Mouse (Mus musculus) cerebellum, adult 18-20 months (tissue): ENCODE data around the gene Chrne.
"Not testable (repeated sequence)": the region's sequence is repeated elsewhere in the genome, so short reads cannot be mapped to it uniquely, and the experiment has no call there.

Experiments
- DNase-seq, 2 experiments: peaks; one replicate each; pipeline ENCODE4 v3.0.0; 2021

Chrne gene

DNA sequence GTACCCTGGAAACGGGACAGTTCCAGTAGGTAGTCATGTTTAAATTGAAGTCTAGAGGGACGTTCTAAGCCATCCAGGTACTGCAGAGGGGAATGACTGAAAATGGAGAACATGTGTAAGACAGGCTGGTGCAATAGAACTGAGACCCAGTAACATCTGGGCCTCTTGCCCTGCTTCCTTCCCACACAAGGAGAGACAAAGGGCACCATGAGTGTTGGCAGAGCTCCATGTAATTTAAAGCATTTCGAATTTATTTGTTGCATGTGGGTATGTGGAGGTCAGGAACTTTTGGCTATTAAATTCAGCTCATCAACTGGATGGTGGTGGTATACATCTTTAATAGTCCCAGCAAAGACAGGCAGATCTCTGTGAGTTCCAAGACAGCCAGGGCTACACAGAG is 36.8 kb downstream of the Chrne start:
- no peak for DNase-seq

DNA sequence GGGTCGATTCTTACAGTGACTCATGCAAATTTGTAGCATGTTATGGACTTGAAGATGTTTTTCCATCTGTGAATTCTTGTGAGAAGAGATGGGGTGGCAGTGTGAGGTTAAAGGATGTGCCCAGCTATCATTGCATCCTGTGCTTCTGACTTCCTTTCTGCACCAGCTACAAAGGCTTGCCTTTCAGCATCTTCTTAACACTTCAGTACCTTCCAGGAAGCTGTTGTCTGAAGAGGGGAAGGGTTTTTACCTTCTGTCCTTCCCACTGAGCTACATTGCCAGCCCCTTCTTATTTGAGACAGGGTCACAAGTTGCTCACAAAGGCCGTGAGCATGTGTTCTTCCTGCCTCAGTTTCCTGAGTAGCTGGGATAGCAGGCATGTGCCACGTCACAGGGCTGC is 38.1 kb downstream of the Chrne start:
- no peak for DNase-seq

DNA sequence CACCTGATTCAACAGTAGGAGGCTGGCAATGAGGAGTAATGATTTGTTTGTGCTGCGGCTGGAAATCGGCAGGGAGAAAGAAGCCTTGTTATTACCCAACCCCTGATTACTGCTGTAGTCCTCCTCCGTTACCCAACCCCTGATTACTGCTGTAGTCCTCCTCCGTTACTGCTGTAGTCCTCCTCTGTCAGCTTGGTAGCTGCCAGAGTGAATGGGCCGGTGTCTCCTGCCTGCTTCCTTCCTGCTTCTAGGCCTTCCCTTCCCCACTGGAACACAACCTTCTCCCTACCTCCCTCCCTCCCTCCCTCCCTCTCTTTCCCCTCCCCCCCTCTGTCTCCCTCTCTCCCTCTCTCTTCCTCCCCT is 38.7 kb downstream of the Chrne start:
- no peak for DNase-seq

DNA sequence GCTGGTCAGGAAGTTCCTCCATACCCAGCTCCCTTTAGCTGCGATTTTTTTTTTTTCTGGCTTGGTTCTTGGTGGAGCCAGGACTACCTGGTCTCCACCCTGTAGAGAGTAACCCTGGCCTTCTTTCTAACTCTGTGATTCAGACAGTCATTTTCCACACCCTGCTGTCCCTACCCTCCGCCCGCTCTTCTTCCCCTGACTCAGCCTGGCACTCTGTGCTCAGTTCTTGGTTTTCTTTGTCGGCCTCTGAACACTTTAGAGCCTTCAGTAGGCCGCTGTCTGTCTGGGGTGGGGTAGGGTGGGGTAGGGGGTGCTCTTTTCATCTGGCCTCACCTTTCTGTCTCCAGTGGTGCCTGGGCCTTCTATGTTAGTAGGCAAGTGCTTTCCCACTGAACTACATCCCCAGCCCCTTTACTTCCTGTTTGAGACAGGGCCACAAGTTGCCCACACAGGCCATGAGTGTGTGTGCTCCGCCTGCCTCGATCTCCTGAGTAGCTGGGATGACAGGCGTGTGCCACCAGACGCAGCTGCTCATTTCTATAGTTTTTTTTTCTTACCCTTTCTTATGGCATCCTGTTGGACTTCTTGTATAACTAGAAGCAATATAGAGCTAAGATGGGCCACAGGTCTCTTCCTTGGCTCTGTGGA is 39.2 kb downstream of the Chrne start:
- DNase-seq = no peak

DNA sequence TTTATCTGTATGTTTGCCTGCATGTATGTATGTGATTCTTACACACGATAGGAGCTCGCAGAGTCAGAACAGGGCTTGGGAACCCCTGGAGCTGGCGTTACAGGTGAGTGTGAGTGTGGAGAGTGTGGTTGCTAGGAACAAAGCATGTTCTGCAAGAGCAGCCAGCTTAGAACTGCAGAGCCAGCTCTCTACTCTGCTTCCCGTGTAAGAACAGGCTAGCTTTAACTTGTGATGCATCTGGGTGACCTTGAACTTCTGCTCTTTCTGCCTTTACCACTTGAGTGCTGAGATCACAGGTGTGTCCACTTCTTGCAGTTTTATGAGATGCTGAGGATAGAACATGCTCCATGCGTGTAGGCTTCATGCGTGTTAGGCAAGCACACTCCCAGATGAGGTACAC is 40.1 kb downstream of the Chrne start:
- no peak for DNase-seq

DNA sequence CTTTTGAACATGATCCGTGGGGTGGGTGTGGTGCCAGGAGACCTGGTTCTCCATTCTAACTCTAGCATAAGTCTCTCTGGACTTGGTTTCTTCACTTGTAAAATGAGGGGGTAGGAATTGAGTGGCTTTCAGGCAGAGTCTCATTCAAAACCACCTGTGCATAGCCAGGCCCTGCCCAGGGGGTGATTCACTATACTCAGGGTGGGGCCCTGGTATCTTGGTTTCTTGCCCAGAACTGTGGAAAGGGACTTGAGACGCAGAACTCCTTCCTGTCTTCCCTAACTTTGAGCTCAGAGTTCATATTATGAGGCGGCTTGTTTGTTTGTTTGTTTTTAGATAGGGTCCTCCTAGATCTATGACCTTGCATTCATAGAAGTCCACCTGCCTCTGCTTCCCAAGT is 41.8 kb downstream of the Chrne start:
- DNase-seq = no peak

DNA sequence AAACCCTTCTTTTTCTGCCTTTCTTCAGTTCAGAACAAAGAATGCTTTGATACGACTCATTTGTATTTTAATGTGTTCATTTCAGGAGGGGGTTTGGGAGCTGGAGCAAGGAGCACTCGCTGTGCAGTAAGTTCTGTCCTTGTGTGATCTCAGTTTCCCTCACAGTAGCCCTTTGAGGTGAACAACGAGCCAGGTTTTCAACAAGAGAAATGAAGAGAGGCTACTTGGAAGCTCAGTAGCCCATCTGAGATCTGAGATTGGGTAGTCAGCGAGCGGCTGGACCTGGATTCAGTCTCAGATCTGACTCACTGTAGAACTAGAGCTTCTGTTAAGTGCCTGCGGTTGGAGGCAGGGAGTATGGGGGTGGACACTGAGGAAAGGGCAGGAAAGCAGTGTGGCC is 45.1 kb downstream of the Chrne start:
- DNase-seq = no peak

DNA sequence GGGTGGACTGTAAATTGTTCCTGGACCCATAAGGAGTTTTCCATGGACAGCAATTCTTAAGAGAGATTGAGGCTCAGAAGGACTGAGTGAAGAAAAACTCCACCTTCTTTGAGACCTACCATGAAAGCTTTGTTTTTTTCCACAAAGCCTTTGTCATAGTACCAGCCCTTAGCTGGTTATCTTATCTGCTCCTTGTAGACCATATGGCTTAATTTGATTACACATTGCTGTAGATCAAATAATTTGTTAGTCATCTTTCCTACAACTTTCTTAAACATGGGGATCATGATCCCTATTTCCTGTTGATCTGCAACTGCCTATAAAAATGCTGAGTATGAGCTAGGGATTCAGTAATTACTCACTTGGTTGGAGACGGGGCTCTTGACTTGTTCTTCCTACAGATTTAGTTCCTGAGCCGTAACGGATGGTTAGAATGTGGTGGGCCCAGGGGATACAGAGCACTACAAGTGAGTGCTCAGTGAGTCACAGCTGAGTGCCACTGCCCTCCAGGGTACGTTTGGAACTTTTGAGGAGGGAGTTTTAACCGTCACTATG is 46.6 kb downstream of the Chrne start:
- no peak for DNase-seq

DNA sequence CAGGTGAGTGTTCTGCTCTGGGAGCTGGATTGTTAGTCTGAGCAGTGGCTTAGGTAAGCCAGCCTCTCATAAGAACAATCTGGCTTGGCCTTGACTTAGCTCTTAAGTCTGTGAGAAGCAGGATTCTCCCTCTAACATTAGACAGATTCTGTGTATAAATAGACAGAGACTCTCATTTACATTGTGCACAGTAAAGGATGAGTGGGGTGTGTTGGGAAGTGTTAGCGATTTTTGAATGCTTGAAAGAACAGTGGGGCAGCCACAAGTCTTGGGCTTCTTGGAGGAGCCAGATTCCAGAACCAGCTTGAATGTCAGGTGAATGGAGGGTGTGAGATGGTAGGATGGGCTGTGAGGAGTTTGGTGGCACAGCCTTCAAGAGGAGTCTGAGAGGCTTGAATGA is 47.4 kb downstream of the Chrne start:
- DNase-seq = no peak

DNA sequence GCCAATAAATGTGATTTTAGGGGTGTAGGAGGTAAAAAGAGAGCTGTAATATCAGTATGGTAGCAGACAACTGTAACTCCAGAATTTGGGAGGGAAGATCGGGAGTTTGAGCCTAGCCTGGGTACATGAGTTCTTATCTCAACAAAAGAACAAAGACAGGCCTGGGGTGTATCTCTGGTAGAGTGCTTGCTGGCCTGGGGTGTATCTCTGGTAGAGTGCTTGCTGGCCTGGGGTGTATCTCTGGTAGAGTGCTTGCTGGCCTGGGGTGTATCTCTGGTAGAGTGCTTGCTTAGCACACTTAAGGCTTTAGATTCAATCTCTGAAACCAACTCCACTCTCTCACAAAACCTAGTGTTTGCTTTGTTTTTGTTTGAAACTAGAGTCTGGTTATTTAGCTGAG is 48.4 kb downstream of the Chrne start:
- DNase-seq = not testable (repeated sequence)

DNA sequence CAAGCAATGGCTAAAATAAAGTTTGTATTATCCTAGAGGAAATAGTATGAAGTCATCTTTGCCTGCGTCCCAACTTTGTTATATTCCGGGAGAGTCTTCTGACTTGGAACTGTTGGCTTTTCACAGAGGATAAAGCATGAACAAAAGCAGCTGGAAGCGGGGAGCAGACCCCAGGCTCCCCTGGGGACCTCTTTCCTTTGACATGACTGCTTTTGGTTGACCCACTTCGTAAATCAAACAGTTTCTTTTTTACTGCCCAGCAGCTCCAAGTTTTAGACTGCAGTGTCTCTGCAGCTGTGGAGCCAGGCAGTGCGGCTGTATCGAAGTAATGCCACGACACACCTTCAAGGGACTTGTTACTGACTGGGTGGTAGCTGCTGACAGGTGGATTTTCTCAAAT is 52.4 kb downstream of the Chrne start:
- DNase-seq = no peak
